Mouse (Mus musculus) CH12.LX (cell line): ENCODE measurements around the gene Cnnm2. TPM values are rescaled to one million over a fixed set of nuclear protein-coding genes. Genes with fewer than 3 reads are reported as not detected.

Experiments used
- DNase-seq: peaks from one replicate; pipeline ENCODE4 v3.0.0-alpha.2; 2013; ENCODE audit errors: extremely low read depth
- H3K27ac ChIP-seq: 2 replicates; pipeline ENCODE4 v1.5.1; 2012; ENCODE audit warnings: low read depth, mild to moderate bottlenecking, control low read depth, moderate library complexity; ENCODE audit not compliant: insufficient read depth
- H3K27me3 ChIP-seq: replicated peaks from 2 replicates; pipeline ENCODE3; 2012; ENCODE audit warnings: inconsistent platforms
- H3K36me3 ChIP-seq, 2 experiments: replicated peaks in 1 of 2; 2 replicates each; pipeline versions ENCODE3 to v1.6.1; 2012; ENCODE audit warnings: inconsistent platforms in 1 of 2, low read length in 1 of 2, mild to moderate bottlenecking in 1 of 2, mixed read lengths in 1 of 2, moderate library complexity in 1 of 2; ENCODE audit not compliant: control insufficient read depth in 1 of 2, insufficient read depth in 1 of 2
- H3K4me1 ChIP-seq, 2 experiments: 2 replicates each; pipeline ENCODE4 v1.6.1; 2012; ENCODE audit warnings: inconsistent platforms in 1 of 2, moderate library complexity in 1 of 2; ENCODE audit not compliant: insufficient read depth in 2 of 2, control insufficient read depth in 1 of 2
- H3K4me2 ChIP-seq: 2 replicates; pipeline ENCODE4 v1.6.1; 2012; ENCODE audit warnings: low read depth, mild to moderate bottlenecking, control low read depth; ENCODE audit not compliant: poor library complexity, insufficient read depth, severe bottlenecking
- H3K4me3 ChIP-seq, 3 experiments: fragments of 150-350 bp in 1 of 3; sonication (generic) in 1 of 3; replicated peaks in 1 of 3; 2 replicates each; pipeline versions ENCODE3 to v1.5.1; 2011 to 2012; ENCODE audit warnings: low read depth in 2 of 3, low read length in 2 of 3, mild to moderate bottlenecking in 2 of 3, moderate library complexity in 2 of 3, control low read depth in 1 of 3, improper control_type of control experiment in 1 of 3, inconsistent platforms in 1 of 3, mixed read lengths in 1 of 3; ENCODE audit not compliant: poor library complexity in 1 of 3
- H3K79me2 ChIP-seq: replicated peaks from 2 replicates; pipeline ENCODE4 v1.6.1; 2012; ENCODE audit warnings: mild to moderate bottlenecking, moderate library complexity; ENCODE audit not compliant: control insufficient read depth, poor library complexity, insufficient read depth, severe bottlenecking; ENCODE audit errors: extremely low read depth
- H3K9ac ChIP-seq: 2 replicates; pipeline ENCODE4 v1.6.1; 2012; ENCODE audit warnings: low read depth, mild to moderate bottlenecking, control low read depth, moderate library complexity; ENCODE audit not compliant: insufficient read depth
- H3K9me3 ChIP-seq: replicated peaks from 2 replicates; pipeline ENCODE3; 2012; ENCODE audit warnings: low read length, inconsistent platforms, mixed read lengths
- BHLHE40 ChIP-seq: IDR thresholded peaks from 2 replicates; pipeline ENCODE4 v1.6.1; 2011; ENCODE audit warnings: mild to moderate bottlenecking, low read depth, low read length, improper control_type of control experiment
- CHD1 ChIP-seq: IDR thresholded peaks from 2 replicates; pipeline ENCODE4 v1.6.1; 2012; ENCODE audit warnings: low read depth, low read length, improper control_type of control experiment, inconsistent platforms
- CHD2 ChIP-seq: IDR thresholded peaks from 2 replicates; pipeline ENCODE4 v1.6.1; 2011; ENCODE audit warnings: low read length, improper control_type of control experiment
- CTCF ChIP-seq, 2 experiments: IDR thresholded peaks in 1 of 2; conservative IDR thresholded peaks in 1 of 2; 2 replicates each; pipeline ENCODE4 v1.5.1; 2011 to 2012; ENCODE audit warnings: low read depth in 2 of 2, low read length in 2 of 2, improper control_type of control experiment in 1 of 2, inconsistent platforms in 1 of 2, mild to moderate bottlenecking in 1 of 2, moderate library complexity in 1 of 2
- ETS1 ChIP-seq: conservative IDR thresholded peaks from 2 replicates; pipeline ENCODE4 v1.6.1; 2012; ENCODE audit warnings: low read depth, mild to moderate bottlenecking, inconsistent platforms, low read length, improper control_type of control experiment, moderate library complexity
- JUND ChIP-seq: conservative IDR thresholded peaks from 2 replicates; pipeline ENCODE4 v1.6.1; 2011; ENCODE audit warnings: low read depth, low read length, improper control_type of control experiment
- KAT2A ChIP-seq: IDR thresholded peaks from 2 replicates; pipeline ENCODE4 v1.6.1; 2012; ENCODE audit warnings: low read length, improper control_type of control experiment, inconsistent platforms; ENCODE audit not compliant: insufficient replicate concordance
- MAX ChIP-seq: IDR thresholded peaks from 2 replicates; pipeline ENCODE4 v1.6.1; 2011; ENCODE audit warnings: low read length, improper control_type of control experiment
- MAZ ChIP-seq: IDR thresholded peaks from 2 replicates; pipeline ENCODE4 v1.6.1; 2012; ENCODE audit warnings: low read depth, mild to moderate bottlenecking, inconsistent platforms, low read length, improper control_type of control experiment, moderate library complexity
- MEF2A ChIP-seq: IDR thresholded peaks from 2 replicates; pipeline ENCODE4 v1.6.1; 2014; ENCODE audit warnings: low read depth, mild to moderate bottlenecking, inconsistent platforms, low read length, improper control_type of control experiment, borderline replicate concordance
- MXI1 ChIP-seq: IDR thresholded peaks from 2 replicates; pipeline ENCODE4 v1.6.1; 2011; ENCODE audit warnings: mild to moderate bottlenecking, low read depth, low read length, improper control_type of control experiment
- MYC ChIP-seq: IDR thresholded peaks from 2 replicates; pipeline ENCODE4 v1.6.1; 2011; ENCODE audit warnings: low read depth, mild to moderate bottlenecking, improper control_type of control experiment, low read length
- NELFE ChIP-seq: IDR thresholded peaks from 2 replicates; pipeline ENCODE4 v1.6.1; 2011; ENCODE audit warnings: low read depth, low read length, improper control_type of control experiment
- NRF1 ChIP-seq: IDR thresholded peaks from 2 replicates; pipeline ENCODE4 v1.6.1; 2014; ENCODE audit warnings: low read depth, mild to moderate bottlenecking, inconsistent platforms, low read length, improper control_type of control experiment, moderate library complexity
- POLR2AphosphoS2 ChIP-seq: IDR thresholded peaks from 2 replicates; pipeline ENCODE4 v1.6.1; 2011; ENCODE audit warnings: low read depth, low read length, improper control_type of control experiment
- RAD21 ChIP-seq: IDR thresholded peaks from 2 replicates; pipeline ENCODE4 v1.6.1; 2011; ENCODE audit warnings: low read depth, mild to moderate bottlenecking, low read length, improper control_type of control experiment, moderate library complexity
- RCOR1 ChIP-seq: conservative IDR thresholded peaks from 2 replicates; pipeline ENCODE4 v1.6.1; 2012; ENCODE audit warnings: low read depth, mild to moderate bottlenecking, inconsistent platforms, low read length, improper control_type of control experiment
- SIN3A ChIP-seq: IDR thresholded peaks from 2 replicates; pipeline ENCODE4 v1.6.1; 2012; ENCODE audit warnings: low read length, improper control_type of control experiment, inconsistent platforms
- SMC3 ChIP-seq: IDR thresholded peaks from 2 replicates; pipeline ENCODE4 v1.6.1; 2011; ENCODE audit warnings: low read depth, low read length, improper control_type of control experiment
- TBP ChIP-seq: conservative IDR thresholded peaks from 2 replicates; pipeline ENCODE4 v1.6.1; 2011; ENCODE audit warnings: low read depth, low read length, improper control_type of control experiment
- TCF12 ChIP-seq: IDR thresholded peaks from 2 replicates; pipeline ENCODE4 v1.6.1; 2014; ENCODE audit warnings: low read depth, mild to moderate bottlenecking, inconsistent platforms, low read length, improper control_type of control experiment
- UBTF ChIP-seq: IDR thresholded peaks from 2 replicates; pipeline ENCODE4 v1.6.1; 2012; ENCODE audit warnings: low read depth, mild to moderate bottlenecking, inconsistent platforms, low read length, improper control_type of control experiment, moderate library complexity
- USF1 ChIP-seq: IDR thresholded peaks from 2 replicates; pipeline ENCODE4 v1.6.1; 2014; ENCODE audit warnings: low read depth, mild to moderate bottlenecking, inconsistent platforms, low read length, improper control_type of control experiment
- USF2 ChIP-seq: conservative IDR thresholded peaks from 2 replicates; pipeline ENCODE4 v1.6.1; 2011; ENCODE audit warnings: low read depth, low read length, improper control_type of control experiment
- ZKSCAN1 ChIP-seq: IDR thresholded peaks from 2 replicates; pipeline ENCODE4 v1.6.1; 2012; ENCODE audit warnings: low read depth, inconsistent platforms, low read length, improper control_type of control experiment, borderline replicate concordance
- dilution Hi-C: fragments of 300-500 bp; cut with MboI; formaldehyde crosslinking; loops from 2 replicates; pipeline ENCODE4 v1.14.3; 2020; ENCODE audit warnings: low sequenced_read_pairs; ENCODE audit not compliant: extremely low pct_unique_long_range_greater_than_20kb, extremely low pct_ligation_motif_present
- in situ Hi-C: fragments of 300-500 bp; cut with MboI; formaldehyde crosslinking; loops from 3 replicates; pipeline ENCODE4 v1.14.3; 2019; ENCODE audit warnings: low sequenced_read_pairs, low pct_ligation_motif_present, low pct_unique_long_range_greater_than_20kb, mixed read lengths
- polyA plus RNA-seq: library from polyadenylated mRNA; unstranded; fragments of >175 nt; gene quantifications from 2 replicates; pipeline ENCODE4 v1.2.1, GENCODE M21; 2012; ENCODE audit warnings: low read depth; ENCODE audit not compliant: insufficient read length
- total RNA-seq, 2 experiments: library from RNA; depleted of rRNA; stranded (reverse); fragments of 300-350 nt in 1 of 2; fragments of >200 nt in 1 of 2; gene quantifications; 2 replicates each; pipeline ENCODE4 v1.2.3; 2012 to 2014

The Cnnm2 gene
- total and polyA plus RNA-seq, 3 experiments, result 1.8 to 3.7 (median 2.6) TPM

DNA sequence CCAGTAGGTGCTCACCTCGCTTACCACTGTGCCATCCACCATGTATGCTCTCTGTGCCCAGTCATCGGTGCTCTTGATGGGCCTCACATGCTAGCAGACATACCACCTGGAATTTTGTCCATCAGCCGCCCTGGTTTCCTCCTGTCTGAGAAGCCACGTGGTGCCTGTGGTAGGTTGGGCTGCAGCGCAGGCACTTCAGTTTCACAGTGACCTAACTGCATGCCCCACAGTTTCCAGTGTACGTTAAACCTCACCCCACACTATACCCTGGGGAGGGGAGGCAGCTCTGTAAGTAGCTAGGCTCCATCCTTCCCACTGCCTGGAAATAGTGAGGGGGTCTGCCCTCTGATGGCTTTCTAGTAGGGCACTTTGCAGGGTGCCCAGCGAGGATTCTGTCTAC lies 27.8 kb upstream of the Cnnm2 start:
- Histone ChIP-seq H3K79me2 (no peaks in the 10 kb centered on the region), H3K4me3 (no peak overlapping the region), H3K4me2 (no peak overlapping the region), H3K27me3 (no peaks in the 10 kb centered on the region), H3K9ac (no peak overlapping the region), H3K9me3 (no peaks in the 10 kb centered on the region), H3K27ac (no peak overlapping the region), H3K4me1 (peaks cover 0 to 4% of the 10 kb centered on the region in 2 experiments; a peak in 1 of 4 replicates), H3K36me3 (peaks cover 30 to 70% of the 10 kb centered on the region in 2 experiments)
- DNase-seq, result no peak
- dilution Hi-C loops, result no loop called here
- in situ Hi-C loops, result no loop called here
- peak; percentile 3; the same call in 1 of the 2 replicates for TF ChIP-seq USF1
- TF ChIP-seq CHD2, result no peak
- no peak for TF ChIP-seq MAZ
- TF ChIP-seq SIN3A, result no peak
- TF ChIP-seq RCOR1, result no peak
- no peak for TF ChIP-seq ETS1
- TF ChIP-seq MYC, result 0 out of 2 replicates have a peak, but pooled peaks have one; percentile 29
- no peak for TF ChIP-seq MXI1
- TF ChIP-seq RAD21, result no peak
- TF ChIP-seq UBTF, result no peak
- no peak for TF ChIP-seq BHLHE40

DNA sequence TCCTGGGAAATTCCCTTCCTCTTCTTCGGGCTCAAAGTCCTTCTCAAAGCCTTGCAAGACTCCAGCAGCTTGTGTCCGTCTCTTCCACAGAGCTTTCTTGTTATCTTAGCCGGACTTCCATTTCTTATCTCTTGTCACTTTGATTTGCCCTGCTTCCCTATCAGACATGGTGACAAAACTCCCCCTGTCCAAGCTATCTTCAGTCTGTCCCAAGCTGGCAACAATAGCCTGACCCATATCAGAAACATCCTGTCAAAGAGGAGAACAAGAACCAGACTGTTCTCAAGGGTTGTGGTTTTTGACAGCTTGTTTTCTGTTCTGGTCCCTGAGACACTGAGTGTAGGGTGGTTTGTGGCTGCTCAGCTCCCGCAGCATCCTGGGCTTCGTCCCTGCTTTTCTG lies 26.2 kb upstream of the Cnnm2 start:
- TF ChIP-seq MAZ (no peak), KAT2A (no peak), TBP (no peak), NRF1 (no peak)
- H3K27me3 ChIP-seq, result no peaks in the 10 kb centered on the region
- H3K4me2 ChIP-seq, result no peak overlapping the region
- H3K4me3 ChIP-seq, result no peak overlapping the region
- peaks cover 2 to 4% of the 10 kb centered on the region in 2 experiments; a peak in 1 of 4 replicates for H3K4me1 ChIP-seq
- H3K36me3 ChIP-seq, result peaks cover 25 to 75% of the 10 kb centered on the region in 2 experiments
- DNase-seq, result no peak
- H3K27ac ChIP-seq, result no peak overlapping the region
- no peaks in the 10 kb centered on the region for H3K79me2 ChIP-seq
- dilution Hi-C loops, result no loop called here
- in situ Hi-C loops, result no loop called here
- no peak overlapping the region for H3K9ac ChIP-seq
- H3K9me3 ChIP-seq, result no peaks in the 10 kb centered on the region

DNA sequence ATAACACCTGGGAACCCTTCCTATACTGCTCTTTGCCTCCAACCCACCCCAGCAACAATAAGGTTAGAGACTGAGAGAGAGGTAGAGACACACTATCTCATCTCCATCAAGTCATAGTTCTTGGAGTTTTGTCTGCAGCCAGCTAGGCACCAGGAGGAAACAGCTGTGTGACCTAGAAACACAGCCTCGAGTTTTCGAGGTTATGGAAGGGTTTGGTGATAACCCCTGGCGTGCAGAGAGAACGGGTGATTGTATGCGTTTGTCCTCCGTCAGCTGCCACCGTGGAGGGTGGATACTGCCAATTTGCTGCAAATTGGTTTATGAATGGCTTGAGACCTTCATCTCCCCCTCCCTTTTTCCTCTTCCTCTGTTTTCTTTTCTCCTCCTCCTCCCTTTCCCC lies 24.3 kb upstream of the Cnnm2 start:
- peaks cover 25 to 75% of the 10 kb centered on the region in 2 experiments for H3K36me3 ChIP-seq
- H3K4me3 ChIP-seq, result no peak overlapping the region
- H3K79me2 ChIP-seq, result no peaks in the 10 kb centered on the region
- peaks cover 2 to 4% of the 10 kb centered on the region in 2 experiments; a peak in 1 of 4 replicates for H3K4me1 ChIP-seq
- no peak overlapping the region for H3K9ac ChIP-seq
- H3K27ac ChIP-seq, result no peak overlapping the region
- H3K9me3 ChIP-seq, result no peaks in the 10 kb centered on the region
- H3K27me3 ChIP-seq, result no peaks in the 10 kb centered on the region
- dilution Hi-C loops (no loop called here), in situ Hi-C loops (no loop called here)
- no peak for TF ChIP-seq CHD1
- no peak for TF ChIP-seq POLR2AphosphoS2
- TF ChIP-seq RCOR1, result no peak
- TF ChIP-seq MAX, result no peak
- no peak for TF ChIP-seq USF2
- TF ChIP-seq TCF12, result no peak
- no peak for TF ChIP-seq MEF2A
- no peak for TF ChIP-seq MAZ
- TF ChIP-seq CTCF (conservative IDR thresholded peaks at IDR 0.05 in 1 of 2, IDR thresholded peaks at IDR 0.05 in 1 of 2; ENCODE audit: low read depth in 2 of 2, low read length in 2 of 2), result no peak
- TF ChIP-seq MXI1, result no peak
- TF ChIP-seq NRF1, result no peak
- TF ChIP-seq TBP, result no peak
- no peak for TF ChIP-seq SMC3
- TF ChIP-seq BHLHE40, result no peak
- TF ChIP-seq ZKSCAN1, result no peak
- no peak for TF ChIP-seq UBTF
- no peak for TF ChIP-seq JUND
- TF ChIP-seq RAD21, result no peak
- no peak for TF ChIP-seq NELFE
- TF ChIP-seq KAT2A, result no peak
- no peak for DNase-seq
- no peak overlapping the region for H3K4me2 ChIP-seq
